ENCODE assay signal across 21 mouse cellular contexts in the genomic region with DNA sequence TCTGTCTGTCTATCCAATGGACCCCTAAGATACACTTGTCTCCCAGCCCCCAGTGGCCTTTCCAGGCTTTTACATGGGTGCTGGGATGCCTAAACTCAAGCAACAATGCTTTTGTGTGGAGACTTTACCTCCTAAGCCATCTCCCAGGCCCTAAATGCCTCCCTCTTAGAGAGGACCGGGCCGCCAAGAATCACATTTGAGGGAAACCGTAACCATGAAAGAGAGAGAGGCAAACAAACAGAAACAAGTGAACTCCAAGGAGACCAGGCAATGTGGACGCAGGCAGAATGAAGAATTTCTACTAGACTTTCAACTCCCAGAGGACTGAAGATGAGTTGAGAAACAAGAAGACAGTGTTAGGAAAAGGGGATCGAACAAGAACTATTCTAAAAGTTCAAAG. TPM values are rescaled to one million over a fixed set of nuclear protein-coding genes. Genes with fewer than 3 reads are reported as not detected.
A peak's percentile ranks its signal among the peaks of the same experiment; 100 is the strongest.
DNase-seq lines count a peak whose midpoint lies in the region; ATAC-seq lines count a peak whose summit lies in the region.
"Had no signal": no experiment of that assay in that cellular context is flagged by ENCODE, and none has a peak within 500 bp of the region (broad histone marks: within the 10 kb centered on the region; RNA-seq: fewer than 3 reads in every experiment).

No protein-coding gene starts in this region.

- peak overlapping the region; percentile 31; the same call in 1 of the 2 replicates for H3K27ac ChIP-seq in heart, embryonic 15.5 days
- no peak overlapping the region for H3K27ac ChIP-seq in heart, embryonic 12.5 days (ENCODE audit: poor library complexity, severe bottlenecking)
- H3K27ac ChIP-seq in liver, embryonic 12.5 days = 0 out of 2 replicates have a peak overlapping the region, but pooled peaks have one; percentile 3
- no peak overlapping the region for H3K27ac ChIP-seq in liver, embryonic 11.5 days (ENCODE audit: low read depth, low read length)
- H3K27ac ChIP-seq in embryonic facial prominence, embryonic 14.5 days (replicated peaks; ENCODE audit: low read depth, low read length) = peak overlapping the region; percentile 58
- H3K27ac ChIP-seq: forebrain, embryonic 12.5 days; kidney, embryonic 15.5 days had no signal

- DNase-seq in embryo, embryonic 9.5 days (ENCODE audit: extremely low spot score) = peak; percentile 2
- DNase-seq in embryo, embryonic 10 days (ENCODE audit: low spot score) = no peak
- no peak for DNase-seq in liver, embryonic 11.5 days (ENCODE audit: low spot score)
- no peak for DNase-seq in embryonic facial prominence, embryonic 14.5 days (ENCODE audit: low spot score)
- no peak for DNase-seq in layer of hippocampus, adult 9-10 months (ENCODE audit: low spot score)
- DNase-seq: cerebellum, adult 8-10 months; cerebellum, postnatal 36 days; gastrocnemius, postnatal 14 days; kidney, postnatal 36 days; layer of hippocampus, adult 9-11 months; midbrain, embryonic 14.5 days; right cerebral cortex, adult 18-20 months; thymus, adult 18-20 months; thymus, postnatal 36 days had no signal

- no peak overlapping the region for H3K9ac ChIP-seq in heart, embryonic 15.5 days
- no peak overlapping the region for H3K9ac ChIP-seq in heart, embryonic 12.5 days
- no peak overlapping the region for H3K9ac ChIP-seq in liver, embryonic 12.5 days
- no peak overlapping the region for H3K9ac ChIP-seq in liver, embryonic 11.5 days (ENCODE audit: low read depth, low read length)
- no peak overlapping the region for H3K9ac ChIP-seq in embryonic facial prominence, embryonic 14.5 days (ENCODE audit: low read depth, low read length)
- H3K9ac ChIP-seq: forebrain, embryonic 12.5 days; kidney, embryonic 15.5 days; limb, embryonic 13.5 days had no signal

- 73% methylated on average over 5 of the region's 5 CpGs for WGBS in heart, embryonic 15.5 days
- WGBS in heart, embryonic 12.5 days = 70% methylated on average over 5 of the region's 5 CpGs
- WGBS in liver, embryonic 12.5 days (ENCODE audit: insufficient replicate concordance) = 69% methylated on average over 5 of the region's 5 CpGs
- 68% methylated on average over 5 of the region's 5 CpGs for WGBS in liver, embryonic 11.5 days
- WGBS in embryonic facial prominence, embryonic 14.5 days = 68% methylated on average over 5 of the region's 5 CpGs

- H3K9me3 ChIP-seq in heart, embryonic 15.5 days (replicated peaks) = no peaks in the 10 kb centered on the region
- no peaks in the 10 kb centered on the region for H3K9me3 ChIP-seq in heart, embryonic 12.5 days (replicated peaks)
- H3K9me3 ChIP-seq in liver, embryonic 12.5 days (replicated peaks) = no peaks in the 10 kb centered on the region
- H3K9me3 ChIP-seq in liver, embryonic 11.5 days (ENCODE audit: control insufficient read depth, low read length) = no peaks in the 10 kb centered on the region
- no peaks in the 10 kb centered on the region for H3K9me3 ChIP-seq in embryonic facial prominence, embryonic 14.5 days (ENCODE audit: control insufficient read depth, low read length)
- H3K9me3 ChIP-seq: forebrain, embryonic 12.5 days; kidney, embryonic 15.5 days; limb, embryonic 13.5 days had no signal

- H3K4me1 ChIP-seq in heart, embryonic 15.5 days (replicated peaks) = peaks cover 36% of the 10 kb centered on the region
- peaks cover 41% of the 10 kb centered on the region for H3K4me1 ChIP-seq in heart, embryonic 12.5 days (replicated peaks)
- peaks cover 11% of the 10 kb centered on the region for H3K4me1 ChIP-seq in liver, embryonic 12.5 days
- H3K4me1 ChIP-seq in liver, embryonic 11.5 days (replicated peaks; ENCODE audit: control insufficient read depth, insufficient read depth, low read length) = peaks cover 8% of the 10 kb centered on the region; the same call in 1 of the 2 replicates
- H3K4me1 ChIP-seq in embryonic facial prominence, embryonic 14.5 days (ENCODE audit: control insufficient read depth, insufficient read depth, low read length) = peaks cover 27% of the 10 kb centered on the region

- no peak overlapping the region for H3K4me2 ChIP-seq in heart, embryonic 15.5 days
- H3K4me2 ChIP-seq in heart, embryonic 12.5 days = no peak overlapping the region
- no peak overlapping the region for H3K4me2 ChIP-seq in liver, embryonic 12.5 days
- H3K4me2 ChIP-seq in liver, embryonic 11.5 days = no peak overlapping the region
- H3K4me2 ChIP-seq in embryonic facial prominence, embryonic 14.5 days (ENCODE audit: low read depth, low read length) = no peak overlapping the region
- H3K4me2 ChIP-seq: forebrain, embryonic 12.5 days; kidney, embryonic 15.5 days; limb, embryonic 13.5 days had no signal

- no peak overlapping the region for H3K4me3 ChIP-seq in heart, embryonic 15.5 days
- H3K4me3 ChIP-seq in heart, embryonic 12.5 days = no peak overlapping the region
- no peak overlapping the region for H3K4me3 ChIP-seq in liver, embryonic 12.5 days
- no peak overlapping the region for H3K4me3 ChIP-seq in liver, embryonic 11.5 days (ENCODE audit: low read depth, low read length)
- no peak overlapping the region for H3K4me3 ChIP-seq in embryonic facial prominence, embryonic 14.5 days (ENCODE audit: low read depth, low read length)
- H3K4me3 ChIP-seq: erythroblast, embryonic 14.5 days; forebrain, embryonic 12.5 days; kidney, embryonic 15.5 days; limb, embryonic 13.5 days had no signal

- no peaks in the 10 kb centered on the region for H3K27me3 ChIP-seq in heart, embryonic 15.5 days
- H3K27me3 ChIP-seq in heart, embryonic 12.5 days (replicated peaks) = no peaks in the 10 kb centered on the region
- peaks cover 17% of the 10 kb centered on the region for H3K27me3 ChIP-seq in liver, embryonic 12.5 days (replicated peaks)
- peaks cover 2% of the 10 kb centered on the region; the same call in 1 of the 2 replicates for H3K27me3 ChIP-seq in liver, embryonic 11.5 days (replicated peaks; ENCODE audit: control insufficient read depth, insufficient read depth, low read length)
- no peaks in the 10 kb centered on the region for H3K27me3 ChIP-seq in embryonic facial prominence, embryonic 14.5 days (replicated peaks; ENCODE audit: control insufficient read depth, insufficient read depth, low read length)
- H3K27me3 ChIP-seq: kidney, embryonic 15.5 days; limb, embryonic 13.5 days had no signal

- ATAC-seq in heart, embryonic 15.5 days (replicated peaks; ENCODE audit: insufficient number of reproducible peaks, insufficient read depth, low FRiP score, low read depth) = no peak
- ATAC-seq in heart, embryonic 12.5 days (ENCODE audit: insufficient number of reproducible peaks, low FRiP score) = no peak
- ATAC-seq in liver, embryonic 12.5 days = no peak
- no peak for ATAC-seq in liver, embryonic 11.5 days (replicated peaks; ENCODE audit: low FRiP score)
- ATAC-seq in embryonic facial prominence, embryonic 14.5 days (ENCODE audit: low read depth) = no peak

- no peaks in the 10 kb centered on the region for H3K36me3 ChIP-seq in heart, embryonic 15.5 days
- H3K36me3 ChIP-seq in heart, embryonic 12.5 days = no peaks in the 10 kb centered on the region
- no peaks in the 10 kb centered on the region for H3K36me3 ChIP-seq in liver, embryonic 12.5 days
- no peaks in the 10 kb centered on the region for H3K36me3 ChIP-seq in liver, embryonic 11.5 days (ENCODE audit: control insufficient read depth, insufficient read depth, low read length)
- H3K36me3 ChIP-seq in embryonic facial prominence, embryonic 14.5 days (ENCODE audit: control insufficient read depth, insufficient read depth, low read length) = no peaks in the 10 kb centered on the region
- H3K36me3 ChIP-seq: forebrain, embryonic 12.5 days; kidney, embryonic 15.5 days; limb, embryonic 13.5 days had no signal

RNA-seq across cellular contexts. Expression of gene Amotl2, which starts 6.0 kb away (rescaled TPM):
- 38.9 and 45.6 TPM in 2 replicates for polyA plus RNA-seq in heart, embryonic 15.5 days (2015; fragmentation: Nextera tagmentation; extraction: Ambion mirVana)
- polyA plus RNA-seq in heart, embryonic 12.5 days (2016; fragmentation: Nextera tagmentation; extraction: Ambion mirVana) = 59.2 and 61.6 TPM in 2 replicates
- polyA plus RNA-seq in liver, embryonic 12.5 days (2016; fragmentation: Nextera tagmentation; extraction: Ambion mirVana) = 10.4 and 11.5 TPM in 2 replicates
- polyA plus RNA-seq in liver, embryonic 11.5 days (2014; fragmentation: Nextera tagmentation; extraction: Ambion mirVana) = 17.4 and 18.8 TPM in 2 replicates
- polyA plus RNA-seq in embryonic facial prominence, embryonic 14.5 days (2014; fragmentation: Nextera tagmentation; extraction: Ambion mirVana) = 44.5 and 48.1 TPM in 2 replicates

Comparison
In these comparisons a context has a peak if more than half of its experiments do, and no peak if none do; other contexts are left out.
1. H3K27ac ChIP-seq: peak in heart, embryonic 15.5 days (single experiment), liver, embryonic 12.5 days (single experiment) and embryonic facial prominence, embryonic 14.5 days (single experiment); none in heart, embryonic 12.5 days (single experiment) and liver, embryonic 11.5 days (single experiment).